Mouse (Mus musculus) limb, embryonic 13.5 days (tissue): ENCODE data around the gene Klc4. TPM values are rescaled to one million over a fixed set of nuclear protein-coding genes. Genes with fewer than 3 reads are reported as not detected.
A peak's percentile ranks its signal among the peaks of the same experiment; 100 is the strongest.

Experiments
- ATAC-seq: fragments of 200-750 bp; cut with Nextera tagmentation; 2 replicates; pipeline ENCODE4 v1.8.0; 2017; ENCODE audit warnings: low read depth, moderate number of reproducible peaks, moderate TSS enrichment; ENCODE audit not compliant: low FRiP score
- H3K27ac ChIP-seq: fragments of 300-500 bp; sonication (generic); 2 replicates; pipeline ENCODE4 v1.5.1; 2015; ENCODE audit warnings: inconsistent platforms, mild to moderate bottlenecking, moderate library complexity
- H3K27me3 ChIP-seq: fragments of 300-500 bp; sonication (generic); 2 replicates; pipeline ENCODE4 v1.6.1; 2015; ENCODE audit warnings: mild to moderate bottlenecking, inconsistent platforms
- H3K36me3 ChIP-seq: fragments of 300-500 bp; sonication (generic); 2 replicates; pipeline ENCODE4 v1.6.1; 2015; ENCODE audit warnings: inconsistent platforms, mild to moderate bottlenecking, moderate library complexity
- H3K4me1 ChIP-seq: fragments of 300-500 bp; sonication (generic); 2 replicates; pipeline ENCODE4 v1.6.1; 2015; ENCODE audit warnings: inconsistent platforms
- H3K4me2 ChIP-seq: fragments of 300-500 bp; sonication (generic); replicated peaks from 2 replicates; pipeline ENCODE4 v1.6.1; 2015; ENCODE audit warnings: inconsistent platforms, mild to moderate bottlenecking, moderate library complexity
- H3K4me3 ChIP-seq: fragments of 300-500 bp; sonication (generic); 2 replicates; pipeline ENCODE4 v1.5.1; 2015; ENCODE audit warnings: moderate library complexity, mild to moderate bottlenecking, inconsistent platforms
- H3K9ac ChIP-seq: fragments of 300-500 bp; sonication (generic); 2 replicates; pipeline ENCODE4 v1.6.1; 2015; ENCODE audit warnings: mild to moderate bottlenecking, inconsistent platforms
- H3K9me3 ChIP-seq: fragments of 300-500 bp; sonication (generic); 2 replicates; pipeline ENCODE4 v1.6.1; 2016; ENCODE audit warnings: inconsistent platforms
- WGBS: fragments of 180-500 bp; shearing (Covaris S2); methylation state at CpG from one replicate; pipeline ENCODE4 v1.1.7; 2015; 5-methylcytosine and 5-hydroxymethylcytosine counted together
- polyA plus RNA-seq: library from polyadenylated mRNA; unstranded; fragments of >200 nt; fragmentation: Nextera tagmentation; extraction: Ambion mirVana; gene quantifications from 2 replicates; pipeline ENCODE4 v1.2.1, GENCODE M21; 2015

Gene Klc4
- polyA plus RNA-seq, 1 experiment from 2014 or later = 26.4 TPM

DNA sequence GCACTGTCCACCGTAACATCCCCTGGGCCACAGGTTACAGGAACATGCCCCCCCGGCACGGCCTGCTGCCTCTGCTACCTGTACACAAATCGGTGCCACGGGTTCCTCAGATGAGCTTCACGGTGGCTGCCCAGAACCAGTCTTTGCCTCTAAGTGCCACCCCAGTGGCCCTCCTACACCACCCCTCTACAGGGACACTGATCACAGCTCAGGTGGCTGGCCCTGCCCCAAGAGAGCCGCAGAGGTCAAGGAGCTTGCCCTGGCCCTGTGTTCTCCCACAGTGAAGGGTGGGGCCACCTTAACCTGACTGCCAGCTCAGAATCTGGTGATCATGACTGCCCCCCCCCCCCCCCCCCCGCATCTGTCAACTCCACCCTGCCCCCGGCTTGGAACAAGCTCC lies 32.6 kb upstream of the Klc4 start, which contains the start of gene Mea1:
Gene Mea1 (plus strand): TSS at position 378 of the 400 bp plus-strand sequence.
- H3K27me3 ChIP-seq = no peaks in the 10 kb centered on the region
- H3K27ac ChIP-seq = peak within 1 kb of the TSS; percentile 90; the same call in 1 of the 2 replicates
- no peaks in the 10 kb centered on the region for H3K9me3 ChIP-seq
- H3K4me3 ChIP-seq = peak within 1 kb of the TSS; percentile 88
- peak within 1 kb of the TSS; percentile 81 for H3K9ac ChIP-seq
- WGBS = 93% methylated on average over 7 of the region's 9 CpGs
- no peak for ATAC-seq
- H3K4me2 ChIP-seq = peak within 1 kb of the TSS; percentile 90
- H3K4me1 ChIP-seq = peaks cover 40% of the 10 kb centered on the region
- peaks cover 49% of the 10 kb centered on the region for H3K36me3 ChIP-seq

DNA sequence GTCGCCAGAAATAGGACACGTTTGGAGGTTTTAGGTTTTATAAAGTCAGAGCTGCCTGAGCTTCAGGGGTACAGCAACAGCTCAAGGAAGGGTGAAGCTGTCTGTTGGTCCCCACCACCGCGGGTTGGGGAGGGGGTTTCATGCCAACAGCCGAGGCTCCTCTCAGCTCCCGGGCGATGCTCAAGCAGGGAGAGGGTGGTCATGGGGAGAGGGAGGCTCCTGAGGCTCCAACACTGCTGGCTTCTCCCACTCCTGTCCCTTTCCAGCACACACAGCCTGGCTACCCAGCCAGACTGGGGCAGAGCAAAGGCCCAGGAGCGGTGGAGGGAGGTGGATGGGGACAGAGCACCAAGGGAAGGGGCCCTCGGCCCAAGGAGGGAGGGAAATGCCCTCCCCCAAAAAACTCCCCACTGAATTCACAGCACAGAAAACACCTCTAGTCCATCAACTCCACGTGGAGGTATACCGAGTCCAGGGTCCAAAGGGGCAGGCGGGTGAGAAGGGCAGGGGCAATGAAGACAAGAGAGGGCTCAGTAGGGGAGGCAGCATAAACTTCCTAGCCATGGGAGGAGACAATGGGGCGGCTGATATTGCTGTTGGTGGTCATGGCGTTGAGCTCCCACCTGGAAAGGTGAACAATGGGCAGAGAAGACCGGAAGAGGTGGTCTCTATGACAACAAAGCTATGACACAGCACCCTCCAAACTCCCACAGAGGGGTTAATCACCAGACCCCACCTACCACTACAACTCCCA lies 28.9 kb upstream of the Klc4 start:
- H3K9ac ChIP-seq = peak overlapping the region; percentile 74
- H3K4me1 ChIP-seq = peaks cover 34% of the 10 kb centered on the region
- peak; percentile 34 for ATAC-seq
- H3K4me2 ChIP-seq = peak overlapping the region; percentile 88
- H3K4me3 ChIP-seq = peak overlapping the region; percentile 82
- no peaks in the 10 kb centered on the region for H3K27me3 ChIP-seq
- H3K36me3 ChIP-seq = peaks cover 59% of the 10 kb centered on the region
- no peaks in the 10 kb centered on the region for H3K9me3 ChIP-seq
- 22% methylated on average over 15 of the region's 15 CpGs for WGBS
- H3K27ac ChIP-seq = peak overlapping the region; percentile 95

- ATAC-seq = peak; percentile 93
- Histone ChIP-seq H3K36me3 (peaks cover 66% of the 10 kb centered on the region), H3K9me3 (no peaks in the 10 kb centered on the region), H3K27me3 (no peaks in the 10 kb centered on the region), H3K27ac (peak within 1 kb of the TSS; percentile 95), H3K9ac (peak within 1 kb of the TSS; percentile 81), H3K4me1 (peaks cover 27% of the 10 kb centered on the region), H3K4me2 (peak within 1 kb of the TSS; percentile 88), H3K4me3 (peak within 1 kb of the TSS; percentile 82)
- WGBS = 1% methylated on average over 43 of the region's 43 CpGs
Observed at GRCm38 (mm10) chr17:46673850-46674529, 28.2 kb upstream of the Klc4 start, which contains the start of gene Rrp36. Gene Rrp36, minus strand, starts transcription at chr17:46674352.

- 96% methylated on average over 10 of the region's 10 CpGs for WGBS
- Histone ChIP-seq H3K4me3 (no peak overlapping the region), H3K4me2 (no peak overlapping the region), H3K36me3 (peaks cover 64% of the 10 kb centered on the region), H3K27me3 (no peaks in the 10 kb centered on the region), H3K9ac (no peak overlapping the region), H3K27ac (no peak overlapping the region), H3K4me1 (peaks cover 14% of the 10 kb centered on the region), H3K9me3 (no peaks in the 10 kb centered on the region)
- no peak for ATAC-seq
Observed at GRCm38 (mm10) chr17:46669911-46670310, 24.1 kb upstream of the Klc4 start.

DNA sequence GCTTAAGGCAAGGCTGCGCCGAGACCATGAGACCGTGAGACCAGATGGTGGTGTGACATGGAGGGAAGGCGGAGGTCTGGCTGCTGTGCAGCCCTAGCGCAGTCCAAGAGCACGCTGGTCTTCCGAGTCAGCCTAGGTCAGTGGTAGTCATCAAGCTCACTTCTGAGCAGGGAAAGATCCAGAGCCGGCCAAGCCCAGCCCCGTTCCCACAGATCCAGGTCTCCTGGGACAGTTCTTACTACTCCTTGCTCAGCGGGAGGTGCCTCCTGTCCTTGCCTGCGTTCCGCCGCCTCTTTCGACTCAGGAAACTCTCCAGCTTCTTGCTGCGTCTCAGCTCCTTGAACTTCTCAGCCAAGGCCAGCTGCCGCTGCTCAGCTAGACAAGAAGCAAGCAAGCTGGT lies 21.9 kb upstream of the Klc4 start:
- Histone ChIP-seq H3K27ac (no peak overlapping the region), H3K36me3 (peaks cover 81% of the 10 kb centered on the region), H3K27me3 (no peaks in the 10 kb centered on the region), H3K9me3 (no peaks in the 10 kb centered on the region), H3K4me2 (no peak overlapping the region), H3K4me1 (no peaks in the 10 kb centered on the region), H3K4me3 (no peak overlapping the region), H3K9ac (no peak overlapping the region)
- ATAC-seq = no peak
- 89% methylated on average over 16 of the region's 16 CpGs for WGBS

GRCm38 (mm10) chr17:46662730-46663129 lies 16.9 kb upstream of the Klc4 start:
- H3K9ac ChIP-seq = no peak overlapping the region
- H3K27me3 ChIP-seq = no peaks in the 10 kb centered on the region
- ATAC-seq = no peak
- H3K36me3 ChIP-seq = peaks cover 95% of the 10 kb centered on the region
- no peak overlapping the region for H3K4me2 ChIP-seq
- no peaks in the 10 kb centered on the region for H3K4me1 ChIP-seq
- H3K4me3 ChIP-seq = no peak overlapping the region
- H3K9me3 ChIP-seq = no peaks in the 10 kb centered on the region
- WGBS = 86% methylated on average over 5 of the region's 5 CpGs
- H3K27ac ChIP-seq = no peak overlapping the region

DNA sequence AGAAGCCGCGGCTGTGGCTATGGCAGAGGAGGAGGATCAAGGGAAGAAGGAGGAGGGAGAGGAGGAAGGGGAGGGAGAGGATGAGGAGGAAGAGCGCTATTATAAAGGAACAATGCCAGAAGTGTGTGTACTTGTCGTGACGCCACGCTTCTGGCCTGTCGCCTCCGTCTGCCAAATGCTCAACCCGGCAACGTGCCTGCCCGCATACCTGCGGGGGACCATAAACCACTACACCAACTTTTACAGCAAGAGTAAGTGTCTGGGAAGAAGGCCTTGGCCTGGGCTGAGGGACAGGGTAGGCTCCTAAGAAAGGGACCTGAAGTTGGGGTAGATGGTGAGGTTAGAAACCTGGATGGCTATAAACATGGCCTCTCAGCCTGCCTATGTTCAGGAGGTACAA lies 16.2 kb upstream of the Klc4 start:
- ATAC-seq = no peak
- no peak overlapping the region for H3K4me3 ChIP-seq
- peaks cover 97% of the 10 kb centered on the region for H3K36me3 ChIP-seq
- H3K4me2 ChIP-seq = no peak overlapping the region
- no peak overlapping the region for H3K9ac ChIP-seq
- no peaks in the 10 kb centered on the region for H3K4me1 ChIP-seq
- no peak overlapping the region for H3K27ac ChIP-seq
- 88% methylated on average over 12 of the region's 12 CpGs for WGBS
- H3K27me3 ChIP-seq = no peaks in the 10 kb centered on the region
- no peaks in the 10 kb centered on the region for H3K9me3 ChIP-seq

DNA sequence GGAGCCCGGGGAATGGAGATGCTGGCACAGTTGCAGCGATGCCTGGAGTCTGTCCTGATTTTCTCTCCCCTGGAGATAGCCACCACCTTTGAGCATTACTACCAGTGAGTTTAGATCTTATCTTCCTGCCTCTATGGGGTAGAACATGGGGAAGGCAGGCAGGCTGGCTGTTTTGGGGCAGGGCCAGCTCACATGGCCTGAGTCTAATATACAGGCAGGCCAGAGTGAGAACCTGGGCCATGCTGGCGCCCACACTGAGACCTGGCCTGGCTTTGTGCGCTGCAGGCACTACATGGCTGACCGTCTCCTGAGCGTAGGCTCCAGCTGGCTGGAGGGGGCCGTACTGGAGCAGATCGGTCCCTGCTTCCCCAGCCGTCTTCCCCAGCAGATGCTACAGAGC lies 15.5 kb upstream of the Klc4 start:
- no peaks in the 10 kb centered on the region for H3K4me1 ChIP-seq
- no peak overlapping the region for H3K27ac ChIP-seq
- no peak overlapping the region for H3K4me2 ChIP-seq
- H3K36me3 ChIP-seq = peaks cover 97% of the 10 kb centered on the region
- no peaks in the 10 kb centered on the region for H3K9me3 ChIP-seq
- no peaks in the 10 kb centered on the region for H3K27me3 ChIP-seq
- WGBS = 93% methylated on average over 9 of the region's 9 CpGs
- no peak overlapping the region for H3K4me3 ChIP-seq
- no peak overlapping the region for H3K9ac ChIP-seq
- ATAC-seq = no peak

DNA sequence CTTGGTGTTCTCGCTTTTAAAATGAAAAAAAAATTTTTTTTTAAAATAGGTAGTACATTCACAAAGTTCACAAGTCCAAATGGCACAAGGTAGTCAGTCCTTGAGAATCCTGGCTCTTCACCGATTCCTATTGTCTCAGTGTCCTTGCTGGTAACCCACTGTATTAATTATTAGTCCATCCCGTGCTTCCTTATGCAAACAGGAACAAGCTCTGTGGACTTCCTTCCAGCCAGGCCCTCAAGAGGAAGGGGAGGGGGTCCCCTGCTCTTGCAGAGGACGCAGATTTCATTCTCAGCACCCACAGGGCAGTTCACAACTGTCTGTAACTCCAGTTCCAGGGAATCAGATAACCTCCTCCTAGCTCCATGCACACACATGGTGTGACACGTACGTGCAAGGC lies 10.2 kb upstream of the Klc4 start:
- no peaks in the 10 kb centered on the region for H3K27me3 ChIP-seq
- H3K4me1 ChIP-seq = peaks cover 28% of the 10 kb centered on the region
- H3K4me2 ChIP-seq = no peak overlapping the region
- 72% methylated on average over 6 of the region's 6 CpGs for WGBS
- no peak overlapping the region for H3K4me3 ChIP-seq
- H3K9ac ChIP-seq = no peak overlapping the region
- H3K9me3 ChIP-seq = no peaks in the 10 kb centered on the region
- H3K27ac ChIP-seq = no peak overlapping the region
- peaks cover 93% of the 10 kb centered on the region for H3K36me3 ChIP-seq
- no peak for ATAC-seq

- no peak for ATAC-seq
- 72% methylated on average over 20 of the region's 20 CpGs for WGBS
Observed at GRCm38 (mm10) chr17:46651755-46652547, 6.1 kb upstream of the Klc4 start.

DNA sequence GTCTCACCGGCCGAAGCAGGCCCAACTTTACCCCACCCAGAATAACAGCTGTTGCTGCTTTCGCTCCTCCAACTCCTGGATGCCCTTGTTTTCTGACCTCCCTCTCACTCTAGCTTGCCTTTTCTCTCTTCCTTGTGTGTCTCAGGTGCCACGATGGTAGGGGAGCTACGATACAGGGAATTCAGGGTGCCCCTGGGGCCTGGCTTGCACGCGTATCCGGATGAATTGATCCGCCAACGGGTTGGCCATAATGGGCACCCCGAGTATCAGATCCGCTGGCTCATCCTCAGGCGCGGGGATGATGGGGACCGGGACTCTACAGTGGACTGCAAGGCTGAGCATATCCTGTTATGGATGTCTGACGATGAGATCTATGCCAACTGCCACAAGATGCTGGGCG lies 5.5 kb upstream of the Klc4 start:
- WGBS = 75% methylated on average over 17 of the region's 17 CpGs
- peaks cover 45% of the 10 kb centered on the region for H3K4me1 ChIP-seq
- no peak for ATAC-seq

More at GRCm38 (mm10) chr17:46651755-46652547, 6.1 kb upstream of the Klc4 start:
- Histone ChIP-seq H3K4me2 (peak overlapping the region; percentile 94), H3K4me3 (peak overlapping the region; percentile 80), H3K36me3 (peaks cover 66% of the 10 kb centered on the region), H3K27ac (no peak overlapping the region), H3K9ac (peak overlapping the region; percentile 95), H3K4me1 (peaks cover 40% of the 10 kb centered on the region), H3K9me3 (no peaks in the 10 kb centered on the region), H3K27me3 (no peaks in the 10 kb centered on the region)

More for the DNA sequence above, 5.5 kb upstream of the Klc4 start:
- H3K4me2 ChIP-seq = peak overlapping the region; percentile 94
- peak overlapping the region; percentile 98 for H3K27ac ChIP-seq
- peak overlapping the region; percentile 80 for H3K4me3 ChIP-seq
- H3K36me3 ChIP-seq = peaks cover 59% of the 10 kb centered on the region
- H3K9ac ChIP-seq = peak overlapping the region; percentile 95
- no peaks in the 10 kb centered on the region for H3K9me3 ChIP-seq
- no peaks in the 10 kb centered on the region for H3K27me3 ChIP-seq
